Mouse (Mus musculus) hindbrain, embryonic 11.5 days (tissue): ENCODE results near the gene Zfyve27. TPM values are rescaled to one million over a fixed set of nuclear protein-coding genes. Genes with fewer than 3 reads are reported as not detected.

Experiments
- ATAC-seq: fragments of 200-750 bp; cut with Nextera tagmentation; 2 replicates; pipeline ENCODE4 v1.8.0; 2017; ENCODE audit warnings: mild to moderate bottlenecking, moderate TSS enrichment, moderate library complexity; ENCODE audit not compliant: low FRiP score
- DNase-seq: peaks from one replicate; pipeline ENCODE4 v3.0.0-alpha.2; 2015; ENCODE audit warnings: low spot score
- H3K27ac ChIP-seq: fragments of 300-500 bp; sonication (generic); 2 replicates; pipeline ENCODE4 v1.5.1; 2014; ENCODE audit warnings: mild to moderate bottlenecking, low read depth, low read length
- H3K27me3 ChIP-seq: fragments of 300-500 bp; sonication (generic); 2 replicates; pipeline ENCODE4 v1.6.1; 2014; ENCODE audit warnings: mild to moderate bottlenecking, low read length, moderate library complexity, mixed read lengths; ENCODE audit not compliant: control insufficient read depth, insufficient read depth
- H3K36me3 ChIP-seq: fragments of 300-500 bp; sonication (generic); 2 replicates; pipeline ENCODE4 v1.6.1; 2014; ENCODE audit warnings: mild to moderate bottlenecking, low read length, moderate library complexity, mixed read lengths; ENCODE audit not compliant: control insufficient read depth, insufficient read depth
- H3K4me1 ChIP-seq: fragments of 300-500 bp; sonication (generic); replicated peaks from 2 replicates; pipeline ENCODE4 v1.6.1; 2014; ENCODE audit warnings: low read length, mixed read lengths; ENCODE audit not compliant: control insufficient read depth, insufficient read depth
- H3K4me2 ChIP-seq: fragments of 300-500 bp; sonication (generic); replicated peaks from 2 replicates; pipeline ENCODE4 v1.6.1; 2014; ENCODE audit warnings: mild to moderate bottlenecking, low read depth, low read length
- H3K4me3 ChIP-seq: fragments of 300-500 bp; sonication (generic); 2 replicates; pipeline ENCODE4 v1.5.1; 2014; ENCODE audit warnings: low read depth, low read length
- H3K9ac ChIP-seq: fragments of 300-500 bp; sonication (generic); 2 replicates; pipeline ENCODE4 v1.6.1; 2014; ENCODE audit warnings: low read depth, low read length
- H3K9me3 ChIP-seq: fragments of 300-500 bp; sonication (generic); 2 replicates; pipeline ENCODE4 v1.6.1; 2016; ENCODE audit warnings: low read length; ENCODE audit not compliant: control insufficient read depth
- WGBS: fragments of 180-500 bp; shearing (Covaris S2); extraction: QIAGEN DNeasy Blood & Tissue Kit; methylation state at CpG from one replicate; pipeline ENCODE4 v1.1.7; 2014; 5-methylcytosine and 5-hydroxymethylcytosine counted together
- polyA plus RNA-seq: library from polyadenylated mRNA; unstranded; fragments of >200 nt; fragmentation: Nextera tagmentation; extraction: Ambion mirVana; gene quantifications from 2 replicates; pipeline ENCODE4 v1.2.1, GENCODE M21; 2014

The Zfyve27 gene
- polyA plus RNA-seq, 1 experiment from 2014 or later = 18.4 TPM

- no peak overlapping the region for H3K4me3 ChIP-seq
- ATAC-seq (no peak), DNase-seq (no peak)
- H3K4me1 ChIP-seq = no peaks in the 10 kb centered on the region; the same call in 1 of the 2 replicates
- H3K9ac ChIP-seq = no peak overlapping the region
- no peaks in the 10 kb centered on the region for H3K9me3 ChIP-seq
- no peak overlapping the region for H3K4me2 ChIP-seq
- no peaks in the 10 kb centered on the region for H3K27me3 ChIP-seq
- H3K27ac ChIP-seq = no peak overlapping the region
- 87% methylated on average over 10 of the region's 10 CpGs for WGBS
- H3K36me3 ChIP-seq = no peaks in the 10 kb centered on the region
Observed at GRCm38 (mm10) chr19:42226451-42226850, 62.7 kb downstream of the Zfyve27 start.

DNA sequence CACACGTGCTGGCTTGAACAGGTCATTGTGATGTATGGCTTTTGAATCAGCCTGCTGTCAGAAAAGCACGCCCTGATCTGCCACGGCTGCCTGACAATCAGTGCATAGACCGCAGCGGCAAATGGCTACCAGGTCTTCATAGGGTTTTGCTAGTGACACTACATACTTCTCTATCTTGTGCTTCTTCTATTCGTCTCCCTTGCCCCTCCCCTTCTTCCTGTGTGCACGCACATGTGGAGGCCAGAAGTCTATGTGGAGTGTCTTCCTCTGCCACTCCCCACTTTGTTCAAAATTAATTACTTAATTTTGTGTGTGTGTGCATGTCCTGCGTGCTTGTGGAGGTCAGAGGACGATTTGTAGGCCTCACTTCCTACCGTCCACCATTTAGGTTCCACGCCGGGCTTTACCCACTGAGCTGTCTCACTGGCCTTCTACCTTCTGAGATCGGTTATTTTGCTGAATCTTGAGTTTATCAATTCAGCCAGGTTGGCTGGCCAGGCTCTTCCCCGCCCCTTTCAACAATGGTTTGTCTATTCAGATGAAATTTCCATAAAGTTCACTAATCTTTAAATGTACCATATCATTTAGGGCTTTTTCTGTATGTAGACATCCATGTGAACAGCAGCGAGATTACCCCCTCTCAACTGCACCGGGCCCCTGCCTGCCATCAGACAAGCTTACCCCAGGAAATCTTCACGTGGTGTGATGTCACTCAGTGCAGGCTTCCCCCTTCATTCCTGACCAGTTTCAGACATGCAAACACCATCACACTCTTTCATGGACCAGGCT is 65.9 kb downstream of the Zfyve27 start:
- WGBS = 76% methylated on average over 17 of the region's 17 CpGs
- Histone ChIP-seq H3K4me1 (no peaks in the 10 kb centered on the region; the same call in 1 of the 2 replicates), H3K4me2 (no peak overlapping the region), H3K9me3 (no peaks in the 10 kb centered on the region), H3K9ac (no peak overlapping the region), H3K4me3 (no peak overlapping the region), H3K27me3 (no peaks in the 10 kb centered on the region), H3K27ac (no peak overlapping the region), H3K36me3 (no peaks in the 10 kb centered on the region)
- ATAC-seq = no peak
- no peak for DNase-seq

DNA sequence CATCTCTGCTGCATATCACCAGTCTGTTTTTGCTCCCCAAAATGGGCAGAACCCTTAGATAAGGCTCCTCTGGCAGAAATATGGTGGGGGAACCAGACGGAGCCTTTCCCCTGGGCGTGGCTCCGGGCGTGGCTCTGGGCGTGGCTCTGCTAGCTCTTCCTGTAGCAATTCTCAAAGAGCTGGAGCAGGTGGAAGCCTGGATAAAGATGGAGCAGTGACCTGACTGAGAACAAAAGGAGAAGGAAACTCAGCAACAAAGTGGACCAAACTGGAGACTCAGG is 66.5 kb downstream of the Zfyve27 start:
- H3K36me3 ChIP-seq = no peaks in the 10 kb centered on the region
- no peaks in the 10 kb centered on the region; the same call in 1 of the 2 replicates for H3K4me1 ChIP-seq
- no peak overlapping the region for H3K27ac ChIP-seq
- no peak overlapping the region for H3K4me2 ChIP-seq
- DNase-seq = no peak
- H3K27me3 ChIP-seq = no peaks in the 10 kb centered on the region
- no peak overlapping the region for H3K9ac ChIP-seq
- 78% methylated on average over 5 of the region's 5 CpGs for WGBS
- no peaks in the 10 kb centered on the region for H3K9me3 ChIP-seq
- no peak for ATAC-seq
- no peak overlapping the region for H3K4me3 ChIP-seq

GRCm38 (mm10) chr19:42230986-42231385 is 67.2 kb downstream of the Zfyve27 start:
- Histone ChIP-seq H3K9me3 (no peaks in the 10 kb centered on the region), H3K9ac (no peak overlapping the region), H3K27me3 (no peaks in the 10 kb centered on the region), H3K4me2 (no peak overlapping the region), H3K4me3 (no peak overlapping the region), H3K4me1 (no peaks in the 10 kb centered on the region; the same call in 1 of the 2 replicates), H3K36me3 (no peaks in the 10 kb centered on the region), H3K27ac (no peak overlapping the region)
- no peak for ATAC-seq
- 89% methylated on average over 13 of the region's 13 CpGs for WGBS
- DNase-seq = no peak

- Histone ChIP-seq H3K9me3 (no peaks in the 10 kb centered on the region), H3K36me3 (no peaks in the 10 kb centered on the region), H3K9ac (no peak overlapping the region), H3K27me3 (no peaks in the 10 kb centered on the region), H3K27ac (peak overlapping the region; percentile 42), H3K4me3 (no peak overlapping the region), H3K4me1 (no peaks in the 10 kb centered on the region), H3K4me2 (no peak overlapping the region)
- WGBS = 31% methylated on average over 4 of the region's 4 CpGs
- ATAC-seq (peak; percentile 33; the same call in 1 of the 2 replicates), DNase-seq (peak; percentile 26)
Observed at GRCm38 (mm10) chr19:42237602-42238340, 74.0 kb downstream of the Zfyve27 start.

DNA sequence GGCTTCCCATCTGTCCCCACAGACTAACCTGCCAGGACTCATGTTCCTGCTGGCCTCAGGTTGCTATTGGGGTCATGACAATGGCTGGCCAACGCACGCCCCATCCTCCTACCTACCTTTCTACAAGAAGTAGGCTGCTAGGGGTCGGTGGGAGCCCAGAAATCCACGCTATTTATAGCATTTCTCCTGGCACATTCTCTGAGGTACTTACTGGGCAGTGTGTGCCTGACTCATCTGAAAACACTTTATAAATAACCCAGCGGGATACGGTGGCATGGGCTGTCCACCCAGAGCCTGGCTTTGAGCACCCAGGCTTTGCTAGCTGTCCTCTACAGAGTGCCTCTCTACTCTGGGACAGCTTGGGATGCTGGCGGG is 74.6 kb downstream of the Zfyve27 start:
- Histone ChIP-seq H3K4me1 (no peaks in the 10 kb centered on the region), H3K9me3 (no peaks in the 10 kb centered on the region), H3K27me3 (no peaks in the 10 kb centered on the region), H3K9ac (no peak overlapping the region), H3K36me3 (no peaks in the 10 kb centered on the region), H3K4me2 (no peak overlapping the region), H3K4me3 (no peak overlapping the region), H3K27ac (peak overlapping the region; percentile 42)
- ATAC-seq (no peak), DNase-seq (no peak)
- WGBS = 73% methylated on average over 7 of the region's 7 CpGs

DNA sequence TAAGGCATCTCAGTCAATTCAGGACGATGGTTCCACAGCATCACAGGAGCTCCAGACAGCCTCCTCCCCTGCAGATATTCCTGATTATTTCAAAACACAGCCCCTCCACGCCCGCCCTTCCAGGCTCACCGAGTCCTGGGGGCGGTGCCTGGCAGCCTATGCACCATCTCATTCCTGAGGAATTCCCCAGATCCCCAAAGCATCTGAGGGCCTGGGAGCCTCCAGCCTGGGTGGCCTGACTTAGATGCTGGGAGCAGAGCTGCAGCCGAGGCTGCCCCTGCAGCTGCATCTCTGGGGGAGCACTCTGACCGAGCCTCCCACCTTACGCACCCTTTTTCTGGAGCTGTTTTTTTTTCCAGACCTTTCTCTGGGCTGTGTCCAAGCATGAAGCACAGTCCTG is 77.1 kb downstream of the Zfyve27 start:
- no peaks in the 10 kb centered on the region for H3K27me3 ChIP-seq
- H3K36me3 ChIP-seq = no peaks in the 10 kb centered on the region
- H3K4me3 ChIP-seq = no peak overlapping the region
- H3K27ac ChIP-seq = no peak overlapping the region
- no peaks in the 10 kb centered on the region for H3K4me1 ChIP-seq
- H3K9ac ChIP-seq = no peak overlapping the region
- H3K4me2 ChIP-seq = no peak overlapping the region
- no peak for DNase-seq
- H3K9me3 ChIP-seq = no peaks in the 10 kb centered on the region
- 50% methylated on average over 8 of the region's 8 CpGs for WGBS
- no peak for ATAC-seq

DNA sequence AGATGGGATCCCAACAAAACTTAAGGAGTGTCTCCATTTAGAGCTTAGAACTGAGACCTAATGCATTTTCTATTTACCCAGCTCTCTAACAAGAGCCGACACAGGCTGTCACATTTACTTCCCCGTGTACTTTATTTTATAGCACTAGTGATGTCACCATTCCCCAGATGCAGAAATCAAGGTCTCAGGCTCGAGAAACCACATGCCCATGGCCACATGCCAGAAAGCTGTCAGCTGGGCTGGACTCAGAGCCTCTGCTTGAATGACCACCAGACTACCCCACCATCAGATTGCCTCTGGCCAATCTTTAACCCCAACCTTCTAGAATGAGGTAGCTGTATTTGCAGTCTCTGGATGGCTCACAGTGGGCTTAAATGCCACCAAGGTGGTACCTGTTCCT is 79.7 kb downstream of the Zfyve27 start:
- no peaks in the 10 kb centered on the region for H3K9me3 ChIP-seq
- H3K4me2 ChIP-seq = no peak overlapping the region
- no peak overlapping the region for H3K27ac ChIP-seq
- ATAC-seq = no peak
- no peaks in the 10 kb centered on the region for H3K27me3 ChIP-seq
- no peaks in the 10 kb centered on the region for H3K4me1 ChIP-seq
- DNase-seq = no peak
- H3K4me3 ChIP-seq = no peak overlapping the region
- WGBS = 75% methylated on average over 3 of the region's 3 CpGs
- no peaks in the 10 kb centered on the region for H3K36me3 ChIP-seq
- H3K9ac ChIP-seq = no peak overlapping the region
